Mouse (Mus musculus): ENCODE measurements around the gene Dqx1. TPM values are rescaled to one million over a fixed set of nuclear protein-coding genes. Genes with fewer than 3 reads are reported as not detected.

Dqx1 gene
- total RNA-seq, 1 experiment, result 3.7 TPM

DNA sequence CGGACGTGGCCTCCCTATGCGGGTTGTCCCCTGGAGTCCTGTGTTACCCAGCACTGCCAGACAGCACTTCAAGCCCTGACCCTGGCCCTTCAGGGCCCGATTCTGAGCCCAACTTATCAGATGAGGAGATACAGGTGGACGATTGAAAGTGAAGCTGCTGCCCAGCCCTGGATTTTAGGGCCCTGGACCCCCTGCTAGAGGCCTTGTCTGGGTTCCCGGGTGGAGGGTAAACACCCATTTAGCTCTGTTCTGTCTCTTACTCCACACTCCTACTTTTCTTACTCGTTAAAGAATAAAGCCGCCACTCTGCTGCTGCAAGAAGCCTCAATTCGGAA, 30.2 kb downstream of the Dqx1 start:
- peaks cover 0 to 2% of the 10 kb centered on the region in 2 experiments; a peak in 1 of 4 replicates for H3K4me1 ChIP-seq (ENCODE audit: control insufficient read depth in 2 of 2, insufficient read depth in 2 of 2, low read length in 2 of 2, poor library complexity in 1 of 2)
- H3K9me3 ChIP-seq (ENCODE audit: control insufficient read depth, insufficient read depth, low read depth, low read length), result no peaks in the 10 kb centered on the region
- H3K4me3 ChIP-seq (ENCODE audit: insufficient read depth in 1 of 2, low read depth in 1 of 2, low read length in 2 of 2, poor library complexity in 1 of 2, severe bottlenecking in 1 of 2), result peak overlapping the region; percentile 37 to 61; a peak in 3 of 4 replicates
- no peaks in the 10 kb centered on the region for H3K36me3 ChIP-seq (ENCODE audit: control insufficient read depth, insufficient read depth, low read length, poor library complexity, severe bottlenecking)
- in situ Hi-C loops (cut with MboI; ENCODE audit: low sequenced_read_pairs in 2 of 2, unreplicated experiment in 2 of 2), result no loop called here
- H3K9ac ChIP-seq (ENCODE audit: insufficient read depth, low read depth, low read length, poor library complexity, severe bottlenecking), result no peak overlapping the region
- TF ChIP-seq HCFC1 (IDR thresholded peaks at IDR 0.05; ENCODE audit: borderline replicate concordance, insufficient read depth, low read length) (no peak), CHD2 (IDR thresholded peaks at IDR 0.05; ENCODE audit: low read depth, low read length) (no peak), ZC3H11A (IDR thresholded peaks at IDR 0.05; ENCODE audit: borderline replicate concordance, low read depth, low read length) (no peak), MAFK (IDR thresholded peaks at IDR 0.05; ENCODE audit: insufficient read depth, low read depth, low read length) (no peak), ZNF384 (IDR thresholded peaks at IDR 0.05; ENCODE audit: low read depth, low read length) (no peak)
- H3K27ac ChIP-seq (ENCODE audit: insufficient read depth, low read depth, low read length, poor library complexity, severe bottlenecking), result no peak overlapping the region
- no peak for DNase-seq (ENCODE audit: low read depth, low spot score)

DNA sequence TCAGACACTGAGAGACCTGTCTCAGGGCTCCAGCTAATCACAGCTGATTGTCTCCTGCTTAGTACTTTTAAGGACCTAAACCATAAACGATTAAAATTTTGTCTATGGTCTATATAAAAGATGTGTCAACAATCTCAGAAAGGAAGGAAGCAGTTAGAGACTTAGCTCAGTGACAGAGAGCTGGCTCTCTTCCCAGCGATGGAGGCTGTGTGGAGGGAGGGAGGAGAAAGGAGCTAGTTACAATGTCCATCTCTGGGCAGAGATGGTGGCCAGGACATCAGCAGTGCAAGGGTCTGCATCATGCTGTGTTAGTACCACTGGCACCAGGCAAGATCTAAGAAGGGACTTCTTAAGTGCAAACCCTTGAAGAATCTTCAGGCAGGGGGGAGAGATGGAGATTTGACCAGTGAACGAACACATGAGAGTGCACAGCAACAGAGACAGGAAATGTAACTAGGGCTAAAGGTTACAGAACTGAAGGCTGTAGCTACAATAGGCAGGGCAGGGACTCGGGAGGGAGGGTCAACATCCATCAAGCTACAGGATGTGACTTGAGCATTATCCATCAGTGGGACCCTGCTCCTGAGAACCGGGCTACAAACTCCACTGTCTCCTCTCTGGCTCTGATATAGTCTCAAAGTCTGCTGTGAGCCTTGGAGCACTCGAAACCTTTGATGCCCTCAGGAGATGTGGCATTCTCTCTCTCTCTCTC, 34.9 kb downstream of the Dqx1 start:
- Histone ChIP-seq H3K36me3 (ENCODE audit: control insufficient read depth, insufficient read depth, low read length, poor library complexity, severe bottlenecking) (no peaks in the 10 kb centered on the region), H3K4me3 (ENCODE audit: insufficient read depth in 1 of 2, low read depth in 1 of 2, low read length in 2 of 2, poor library complexity in 1 of 2, severe bottlenecking in 1 of 2) (no peak overlapping the region), H3K4me1 (ENCODE audit: control insufficient read depth in 2 of 2, insufficient read depth in 2 of 2, low read length in 2 of 2, poor library complexity in 1 of 2) (no peaks in the 10 kb centered on the region), H3K27ac (ENCODE audit: insufficient read depth, low read depth, low read length, poor library complexity, severe bottlenecking) (no peak overlapping the region), H3K9me3 (ENCODE audit: control insufficient read depth, insufficient read depth, low read depth, low read length) (no peaks in the 10 kb centered on the region), H3K9ac (ENCODE audit: insufficient read depth, low read depth, low read length, poor library complexity, severe bottlenecking) (no peak overlapping the region)
- TF ChIP-seq MAFK (IDR thresholded peaks at IDR 0.05; ENCODE audit: insufficient read depth, low read depth, low read length) (no peak), HCFC1 (IDR thresholded peaks at IDR 0.05; ENCODE audit: borderline replicate concordance, insufficient read depth, low read length) (no peak), ZNF384 (IDR thresholded peaks at IDR 0.05; ENCODE audit: low read depth, low read length) (no peak), CHD2 (IDR thresholded peaks at IDR 0.05; ENCODE audit: low read depth, low read length) (no peak), ZC3H11A (IDR thresholded peaks at IDR 0.05; ENCODE audit: borderline replicate concordance, low read depth, low read length) (no peak)
- no peak for DNase-seq (ENCODE audit: low read depth, low spot score)
- in situ Hi-C loops (cut with MboI; ENCODE audit: low sequenced_read_pairs in 2 of 2, unreplicated experiment in 2 of 2), result no loop called here

DNA sequence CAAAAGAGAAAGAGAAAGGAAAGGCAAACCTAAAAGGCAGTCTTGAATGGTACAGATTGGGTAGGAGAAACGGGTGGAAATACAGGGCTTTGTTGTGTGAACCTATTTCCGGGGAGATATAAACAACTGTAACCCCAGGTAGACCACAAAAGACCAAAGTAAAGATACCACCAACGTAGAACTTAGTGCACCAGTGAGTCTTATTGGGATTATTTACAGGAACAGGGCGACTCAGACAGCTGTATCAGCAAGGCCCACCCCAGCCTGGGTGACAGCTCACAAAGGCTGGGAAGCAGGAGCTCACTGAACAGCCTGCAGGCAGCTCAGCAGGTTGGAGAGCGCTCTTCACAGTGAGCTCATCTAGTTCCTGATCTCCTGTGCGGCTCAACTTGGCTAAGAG, 38.3 kb downstream of the Dqx1 start:
- TF ChIP-seq MAFK (IDR thresholded peaks at IDR 0.05; ENCODE audit: insufficient read depth, low read depth, low read length), result no peak
- no peak for TF ChIP-seq ZNF384 (IDR thresholded peaks at IDR 0.05; ENCODE audit: low read depth, low read length)
- DNase-seq (ENCODE audit: low read depth, low spot score), result no peak
- no peaks in the 10 kb centered on the region for H3K9me3 ChIP-seq (ENCODE audit: control insufficient read depth, insufficient read depth, low read depth, low read length)
- H3K4me1 ChIP-seq (ENCODE audit: control insufficient read depth in 2 of 2, insufficient read depth in 2 of 2, low read length in 2 of 2, poor library complexity in 1 of 2), result no peaks in the 10 kb centered on the region
- in situ Hi-C loops (cut with MboI; ENCODE audit: low sequenced_read_pairs in 2 of 2, unreplicated experiment in 2 of 2), result no loop called here
- no peaks in the 10 kb centered on the region for H3K36me3 ChIP-seq (ENCODE audit: control insufficient read depth, insufficient read depth, low read length, poor library complexity, severe bottlenecking)
- no peak overlapping the region for H3K9ac ChIP-seq (ENCODE audit: insufficient read depth, low read depth, low read length, poor library complexity, severe bottlenecking)
- no peak overlapping the region for H3K4me3 ChIP-seq (ENCODE audit: insufficient read depth in 1 of 2, low read depth in 1 of 2, low read length in 2 of 2, poor library complexity in 1 of 2, severe bottlenecking in 1 of 2)
- no peak overlapping the region for H3K27ac ChIP-seq (ENCODE audit: insufficient read depth, low read depth, low read length, poor library complexity, severe bottlenecking)

DNA sequence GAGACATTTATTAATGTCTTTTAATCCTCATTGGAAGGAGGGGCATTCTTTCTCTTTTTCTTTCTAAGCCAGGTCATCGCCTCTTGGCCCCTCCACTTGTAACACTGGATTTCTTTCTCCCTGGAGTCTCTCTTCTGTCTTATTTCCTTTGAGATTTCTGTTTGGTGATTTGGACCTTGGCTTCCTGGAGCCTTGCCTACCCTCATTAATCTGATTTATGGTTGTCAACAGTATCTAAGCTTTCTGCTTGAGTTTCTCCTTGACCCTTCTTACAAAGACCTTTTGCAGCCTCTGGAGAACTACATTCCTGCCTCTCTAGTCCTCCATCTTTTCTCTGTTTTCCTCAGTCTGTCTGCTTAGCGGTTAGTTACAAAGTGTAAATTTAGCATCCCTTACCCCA, 40.8 kb downstream of the Dqx1 start:
- no peak overlapping the region for H3K9ac ChIP-seq (ENCODE audit: insufficient read depth, low read depth, low read length, poor library complexity, severe bottlenecking)
- H3K4me1 ChIP-seq (ENCODE audit: control insufficient read depth in 2 of 2, insufficient read depth in 2 of 2, low read length in 2 of 2, poor library complexity in 1 of 2), result no peaks in the 10 kb centered on the region
- no peak overlapping the region for H3K27ac ChIP-seq (ENCODE audit: insufficient read depth, low read depth, low read length, poor library complexity, severe bottlenecking)
- H3K9me3 ChIP-seq (ENCODE audit: control insufficient read depth, insufficient read depth, low read depth, low read length), result no peaks in the 10 kb centered on the region
- TF ChIP-seq HCFC1 (IDR thresholded peaks at IDR 0.05; ENCODE audit: borderline replicate concordance, insufficient read depth, low read length) (no peak), ZC3H11A (IDR thresholded peaks at IDR 0.05; ENCODE audit: borderline replicate concordance, low read depth, low read length) (no peak), MAFK (IDR thresholded peaks at IDR 0.05; ENCODE audit: insufficient read depth, low read depth, low read length) (no peak), CHD2 (IDR thresholded peaks at IDR 0.05; ENCODE audit: low read depth, low read length) (no peak), ZNF384 (IDR thresholded peaks at IDR 0.05; ENCODE audit: low read depth, low read length) (no peak)
- in situ Hi-C loops (cut with MboI; ENCODE audit: low sequenced_read_pairs in 2 of 2, unreplicated experiment in 2 of 2), result no loop called here
- H3K4me3 ChIP-seq (ENCODE audit: insufficient read depth in 1 of 2, low read depth in 1 of 2, low read length in 2 of 2, poor library complexity in 1 of 2, severe bottlenecking in 1 of 2), result no peak overlapping the region
- no peak for DNase-seq (ENCODE audit: low read depth, low spot score)
- no peaks in the 10 kb centered on the region for H3K36me3 ChIP-seq (ENCODE audit: control insufficient read depth, insufficient read depth, low read length, poor library complexity, severe bottlenecking)

DNA sequence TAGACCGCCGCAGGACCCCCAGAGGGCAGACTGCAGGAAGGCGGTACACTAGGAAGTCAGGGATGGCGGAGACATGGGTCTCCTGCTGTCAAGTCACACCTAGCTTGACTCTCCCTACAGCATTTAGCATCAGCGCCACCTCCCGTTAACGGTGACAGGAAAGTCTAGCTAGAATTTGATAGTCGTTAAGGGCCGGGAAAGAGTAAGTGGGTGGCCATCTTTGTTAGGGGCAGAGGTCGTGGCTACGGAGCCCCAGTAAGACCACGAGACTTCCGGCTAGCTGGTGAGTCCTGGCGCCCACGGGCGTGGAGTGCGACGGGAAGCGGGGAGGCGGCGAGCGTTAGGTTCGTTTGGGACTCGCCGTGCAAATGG, 43.7 kb downstream of the Dqx1 start, which contains the start of the genes Ccdc142 and Gm42688:
Gene Ccdc142 (plus strand): TSS at position 286 of the 372 bp plus-strand sequence.
Gene Gm42688 (plus strand): TSS at position 302 of the 372 bp plus-strand sequence.
- Histone ChIP-seq H3K4me1 (ENCODE audit: control insufficient read depth in 2 of 2, insufficient read depth in 2 of 2, low read length in 2 of 2, poor library complexity in 1 of 2) (no peaks in the 10 kb centered on the region), H3K9me3 (ENCODE audit: control insufficient read depth, insufficient read depth, low read depth, low read length) (no peaks in the 10 kb centered on the region), H3K4me3 (ENCODE audit: insufficient read depth in 1 of 2, low read depth in 1 of 2, low read length in 2 of 2, poor library complexity in 1 of 2, severe bottlenecking in 1 of 2) (peak within 1 kb of the TSS; percentile 79 to 83), H3K36me3 (ENCODE audit: control insufficient read depth, insufficient read depth, low read length, poor library complexity, severe bottlenecking) (no peaks in the 10 kb centered on the region), H3K9ac (ENCODE audit: insufficient read depth, low read depth, low read length, poor library complexity, severe bottlenecking) (peak within 1 kb of the TSS; percentile 76), H3K27ac (ENCODE audit: insufficient read depth, low read depth, low read length, poor library complexity, severe bottlenecking) (no peak within 1 kb of the TSS)
- in situ Hi-C loops (cut with MboI; ENCODE audit: low sequenced_read_pairs in 2 of 2, unreplicated experiment in 2 of 2), result no loop called here
- TF ChIP-seq ZC3H11A (IDR thresholded peaks at IDR 0.05; ENCODE audit: borderline replicate concordance, low read depth, low read length), result no peak
- TF ChIP-seq MAFK (IDR thresholded peaks at IDR 0.05; ENCODE audit: insufficient read depth, low read depth, low read length), result no peak
- TF ChIP-seq ZNF384 (IDR thresholded peaks at IDR 0.05; ENCODE audit: low read depth, low read length), result no peak
- TF ChIP-seq HCFC1 (IDR thresholded peaks at IDR 0.05; ENCODE audit: borderline replicate concordance, insufficient read depth, low read length), result peak; percentile 87
- TF ChIP-seq CHD2 (IDR thresholded peaks at IDR 0.05; ENCODE audit: low read depth, low read length), result 0 out of 2 replicates have a peak, but pooled peaks have one; percentile 47
- peak; percentile 80 for DNase-seq (ENCODE audit: low read depth, low spot score)

Measured in ES-E14 (cell line).